Mouse (Mus musculus) splenic B cell, adult 2 months (primary cell): Measurements from ENCODE around the gene Spaca5.

Experiments used
- DNase-seq: peaks from one replicate; pipeline ENCODE4 v3.0.0-alpha.2; 2011; ENCODE audit warnings: low read depth, low spot score
- H3K27me3 ChIP-seq: 2 replicates; pipeline ENCODE4 v1.6.1; 2012; ENCODE audit warnings: mild to moderate bottlenecking, low read length, moderate library complexity, mixed read lengths; ENCODE audit not compliant: control insufficient read depth, poor library complexity, insufficient read depth, severe bottlenecking
- H3K36me3 ChIP-seq: 2 replicates; pipeline ENCODE4 v1.6.1; 2012; ENCODE audit warnings: mild to moderate bottlenecking, low read length, moderate library complexity, mixed read lengths; ENCODE audit not compliant: control insufficient read depth, poor library complexity, insufficient read depth, severe bottlenecking

Gene Spaca5

GRCm38 (mm10) chrX:21068106-21068505 is at the start of gene Spaca5:
TSS of gene Spaca5 (plus strand) at chrX:21068406.
- no peaks in the 10 kb centered on the region for H3K27me3 ChIP-seq
- no peaks in the 10 kb centered on the region for H3K36me3 ChIP-seq
- no peak for DNase-seq

DNA sequence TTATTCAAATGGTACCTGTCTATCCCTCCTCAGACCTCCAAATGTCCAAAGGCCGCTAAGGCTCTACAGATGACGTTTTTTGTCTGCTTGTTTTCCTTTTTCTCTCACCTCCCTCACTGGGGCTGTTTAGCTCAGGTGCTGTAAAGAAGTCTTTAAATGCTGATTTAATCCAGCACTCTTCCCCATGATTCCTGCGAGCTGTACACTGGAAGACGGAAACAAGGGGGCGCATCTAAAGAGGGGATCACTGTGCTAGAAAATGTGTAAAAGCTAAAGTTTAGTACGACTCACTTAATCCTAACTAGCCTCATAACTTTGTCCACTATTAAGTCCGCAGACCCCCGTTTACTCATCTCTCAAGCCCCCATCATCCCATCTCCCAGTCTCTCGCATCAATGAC is 6.7 kb upstream of the Spaca5 start:
- Histone ChIP-seq H3K36me3 (no peaks in the 10 kb centered on the region), H3K27me3 (no peaks in the 10 kb centered on the region)
- DNase-seq: no peak

- Histone ChIP-seq H3K36me3 (no peaks in the 10 kb centered on the region), H3K27me3 (no peaks in the 10 kb centered on the region)
- DNase-seq: peak; percentile 87
Measured at GRCm38 (mm10) chrX:21061866-21062543, 6.2 kb upstream of the Spaca5 start, which contains the start of gene Zfp182. TSS of gene Zfp182 (minus strand) at chrX:21062316.

- Histone ChIP-seq H3K27me3 (no peaks in the 10 kb centered on the region), H3K36me3 (no peaks in the 10 kb centered on the region)
- DNase-seq: peak; percentile 0
Measured at GRCm38 (mm10) chrX:21062544-21062890, 5.7 kb upstream of the Spaca5 start.

- H3K27me3 ChIP-seq: no peaks in the 10 kb centered on the region
- no peaks in the 10 kb centered on the region for H3K36me3 ChIP-seq
- DNase-seq: no peak
Measured at GRCm38 (mm10) chrX:21088645-21088982, 20.4 kb downstream of the Spaca5 start.

DNA sequence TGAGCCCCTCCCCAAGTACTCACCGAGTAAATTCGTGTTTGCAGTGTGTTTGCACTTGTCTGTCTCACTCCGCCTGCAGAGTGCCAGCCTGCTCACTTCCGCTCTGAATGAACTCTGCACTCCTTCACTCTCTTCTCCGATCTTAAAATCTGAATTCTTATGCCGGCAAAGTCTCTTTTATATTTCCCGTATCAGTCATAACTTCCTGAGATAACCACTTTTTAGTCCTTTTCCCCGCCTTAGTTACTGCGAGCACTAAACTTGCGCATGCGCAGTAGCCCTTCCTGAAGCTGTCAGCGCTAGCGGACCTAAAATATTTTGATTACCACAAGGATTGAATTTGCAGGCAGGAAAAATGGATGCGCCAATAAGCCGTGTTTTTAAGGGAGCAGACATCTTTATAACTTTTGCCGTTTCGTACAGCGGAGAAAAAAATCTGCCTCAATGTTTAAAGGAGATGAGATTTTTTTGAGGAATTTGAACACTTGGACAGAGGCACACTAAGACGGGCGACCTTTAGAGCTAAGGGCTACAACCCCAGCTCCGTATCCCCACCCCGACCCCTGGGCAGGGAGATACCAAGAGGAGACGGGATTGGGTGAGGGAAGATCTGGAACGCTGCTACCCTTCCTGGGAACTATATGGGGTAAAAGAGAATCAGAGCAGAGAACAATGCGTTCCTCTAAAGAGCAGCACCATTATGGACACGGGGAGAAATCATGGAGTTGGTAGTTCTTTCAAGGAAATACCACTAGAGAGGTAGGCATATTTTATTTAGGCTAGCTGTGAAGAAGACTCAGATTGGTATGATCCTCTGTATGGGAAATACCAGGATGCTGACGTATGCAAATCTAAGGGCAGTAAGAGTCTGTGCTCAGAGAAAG is 21.0 kb downstream of the Spaca5 start, which contains the start of gene Zfp300:
Gene Zfp300, minus strand, starts transcription at position 545 of the 884 bp plus-strand sequence.
- Histone ChIP-seq H3K27me3 (no peaks in the 10 kb centered on the region), H3K36me3 (no peaks in the 10 kb centered on the region)
- peak; percentile 74 for DNase-seq

DNA sequence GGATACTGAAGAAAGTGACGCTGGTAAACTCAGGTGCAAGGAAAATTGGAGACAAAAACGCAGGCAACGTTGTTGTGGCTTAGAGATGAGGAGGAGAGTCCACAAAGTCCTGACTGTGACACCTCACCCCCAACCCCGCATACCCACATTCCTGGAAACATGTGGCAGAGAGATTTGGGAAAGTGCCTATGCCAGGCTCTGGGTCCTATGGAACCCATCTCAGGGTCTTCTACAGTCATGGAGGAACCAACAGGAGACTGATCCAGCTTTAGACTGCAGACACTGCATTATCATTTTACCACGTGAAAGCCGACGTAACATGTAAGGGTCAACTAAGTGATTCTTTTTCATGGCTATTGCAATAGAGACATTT is 21.6 kb downstream of the Spaca5 start:
- Histone ChIP-seq H3K36me3 (no peaks in the 10 kb centered on the region), H3K27me3 (no peaks in the 10 kb centered on the region)

DNA sequence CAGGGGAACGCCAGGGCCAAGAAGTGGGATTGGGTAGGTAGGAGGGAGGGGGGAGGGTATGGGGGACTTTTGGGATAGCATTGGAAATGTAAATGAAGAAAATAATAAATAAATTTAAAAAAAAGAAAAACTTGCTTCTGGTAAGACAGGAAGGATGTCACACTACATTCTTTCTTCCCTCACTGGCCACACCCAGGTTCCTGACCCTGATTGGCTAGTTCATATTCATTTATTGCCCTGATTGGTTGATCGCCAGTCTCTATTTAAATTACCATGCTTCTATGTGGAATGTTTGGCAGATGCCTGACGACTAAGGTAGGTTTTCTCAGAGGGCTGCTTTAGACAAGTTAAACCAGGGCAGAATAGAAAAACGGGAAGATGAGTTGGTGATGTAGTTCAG is 47.3 kb downstream of the Spaca5 start, which contains the start of gene Ssxa1:
Gene Ssxa1, plus strand, starts transcription at position 301 of the 400 bp plus-strand sequence.
- no peaks in the 10 kb centered on the region for H3K27me3 ChIP-seq
- H3K36me3 ChIP-seq: no peaks in the 10 kb centered on the region
- DNase-seq: no peak

More for the DNA sequence above, 21.6 kb downstream of the Spaca5 start:
- no peak for DNase-seq
